Mouse (Mus musculus) cortical plate, adult 2 months (tissue): ENCODE results near the gene Gm26938.

Source experiments
- CTCF ChIP-seq: fragments of 200-500 bp; IDR thresholded peaks from 2 replicates; pipeline ENCODE4 v1.5.1; 2011; ENCODE audit warnings: mild to moderate bottlenecking, control low read depth, low read length; ENCODE audit not compliant: insufficient read depth; ENCODE audit errors: extremely low read depth
- POLR2A ChIP-seq: fragments of 200-500 bp; IDR thresholded peaks from 2 replicates; pipeline ENCODE4 v1.6.1; 2011; ENCODE audit warnings: mild to moderate bottlenecking, low read length, control low read depth; ENCODE audit not compliant: insufficient read depth; ENCODE audit errors: extremely low read depth

GRCm38 (mm10) chr5:139813126-139813490, 13.1 kb downstream of the Gm26938 start:
- TF ChIP-seq CTCF (no peak), POLR2A (no peak)
